Mouse (Mus musculus): Measurements from ENCODE around the gene Pax3.
A peak's percentile ranks its signal among the peaks of the same experiment; 100 is the strongest.

Gene Pax3

GRCm38 (mm10) chr1:78060850-78061249 lies 136.1 kb downstream of the Pax3 start:
- no peak for DNase-seq (ENCODE audit: low spot score)

DNA sequence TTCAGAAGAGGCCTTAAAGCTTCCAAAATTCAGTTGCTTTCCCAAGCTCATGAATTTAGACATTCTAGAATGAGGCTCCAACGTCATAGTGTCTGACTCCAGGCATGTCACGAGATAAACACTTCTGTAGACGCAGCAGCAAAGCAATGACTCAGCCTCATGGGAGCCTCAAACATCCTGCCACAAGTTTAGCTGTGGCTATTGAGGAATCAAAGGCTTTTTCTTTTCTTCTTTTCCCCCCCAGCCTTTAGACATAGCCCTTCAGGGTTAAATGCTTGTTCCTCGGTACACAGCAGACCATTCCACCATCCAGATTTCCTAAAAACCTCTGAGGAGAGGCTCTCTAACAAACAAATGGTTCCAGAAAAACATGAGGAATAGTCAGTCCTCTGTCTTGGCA lies 139.0 kb downstream of the Pax3 start:
- DNase-seq (ENCODE audit: low spot score), result peak; percentile 11

- DNase-seq (ENCODE audit: low spot score), result no peak
Observed at GRCm38 (mm10) chr1:78053677-78054076, 143.3 kb downstream of the Pax3 start.

Measured in MN1 (cell line).